Mouse (Mus musculus) c-Kit-negative CD71-positive TER-119-positive erythroid progenitor cells, embryonic 14.5 days (primary cell): ENCODE measurements around the gene Lman1l.

Source experiments
- DNase-seq: peaks from one replicate; pipeline ENCODE4 v3.0.0-alpha.2; 2013; ENCODE audit warnings: low read depth, low spot score

The Lman1l gene

DNA sequence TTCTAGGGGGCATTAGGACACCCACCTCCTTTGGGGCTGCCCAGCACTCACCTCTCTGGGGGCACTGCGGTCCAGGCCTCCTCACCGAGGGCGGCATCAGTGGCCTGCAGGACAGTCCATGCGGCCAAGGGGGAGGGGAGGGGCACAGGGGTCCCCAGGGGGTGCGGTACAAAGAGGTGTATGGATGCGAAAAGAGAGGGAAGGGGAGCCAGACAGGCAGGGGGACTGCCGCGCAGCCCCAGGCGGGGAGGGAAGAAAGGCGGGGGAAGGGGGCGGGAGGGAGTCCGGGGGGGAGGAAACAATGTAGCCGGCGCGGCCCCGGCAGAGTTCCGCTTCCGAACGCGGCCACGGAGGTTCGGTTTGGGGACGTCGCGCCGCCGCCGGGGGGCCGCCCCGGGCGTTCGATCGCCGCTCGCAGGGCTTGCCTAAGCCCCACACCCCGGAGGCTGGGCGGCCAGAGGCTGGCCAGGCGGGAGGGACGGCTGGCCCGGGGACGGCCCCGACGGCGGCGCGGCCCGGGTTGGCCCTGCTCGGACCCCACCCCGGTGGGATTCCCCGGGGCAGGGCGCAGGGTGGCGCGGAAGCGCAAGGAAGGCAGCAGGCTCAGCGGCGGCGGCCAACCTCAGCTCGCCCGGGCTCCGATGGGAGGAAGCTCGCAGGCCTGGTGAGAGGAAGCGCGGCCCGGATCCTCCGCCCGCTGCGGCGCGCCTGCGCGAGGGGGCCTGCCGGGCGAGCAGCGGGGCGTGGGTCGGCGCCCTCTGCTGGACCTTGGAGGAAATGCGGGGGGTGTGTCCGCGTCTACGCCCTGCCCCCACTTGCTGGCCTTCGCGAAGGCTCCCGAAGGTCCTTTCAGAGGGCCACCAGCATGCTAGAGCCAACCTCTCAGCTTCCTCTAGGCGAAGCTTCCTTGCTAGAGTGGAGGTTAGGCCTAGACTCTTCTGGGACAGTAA is 24.6 kb upstream of the Lman1l start:
- DNase-seq = peak; percentile 86

DNA sequence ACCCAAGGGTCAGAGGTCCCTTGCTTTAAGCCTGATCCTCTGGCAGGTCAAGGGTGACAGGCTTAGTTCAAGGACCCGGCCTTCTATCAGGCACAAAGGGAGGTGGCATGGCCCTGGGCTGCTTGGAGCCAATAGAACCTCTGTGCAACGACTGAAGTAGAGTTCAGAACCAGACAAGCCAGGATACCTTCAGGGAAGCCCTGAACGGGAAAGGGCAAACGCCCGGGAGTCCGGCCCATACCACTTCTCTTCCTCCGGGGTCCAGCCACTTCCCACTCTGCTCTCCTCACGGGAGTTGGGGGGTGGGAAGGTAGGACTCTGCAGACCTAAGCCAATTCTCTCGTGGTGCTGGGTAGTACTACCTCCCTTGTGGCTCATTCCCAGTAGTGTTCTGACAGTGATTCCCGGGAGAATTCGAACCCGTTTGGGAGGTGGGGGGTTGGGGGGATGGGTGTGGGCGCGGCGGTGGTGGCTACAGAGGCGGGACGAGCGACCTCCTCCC is 23.9 kb upstream of the Lman1l start:
- DNase-seq = no peak

DNA sequence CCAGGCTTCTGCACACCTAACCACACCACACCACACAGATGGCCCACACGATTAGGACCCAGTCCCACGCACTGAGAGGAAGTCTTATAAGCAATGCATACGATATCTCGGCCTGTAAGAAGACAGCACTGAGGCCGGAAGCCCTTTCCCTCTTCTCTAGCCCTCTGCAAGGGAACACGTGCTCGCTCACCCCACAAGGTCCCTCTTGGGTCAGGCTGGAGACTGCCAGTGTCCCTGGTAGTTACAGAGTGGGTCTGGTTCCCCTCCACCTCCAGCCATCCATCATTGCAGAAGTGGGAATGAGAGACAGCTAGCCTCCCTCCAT is 23.2 kb upstream of the Lman1l start:
- DNase-seq = no peak

DNA sequence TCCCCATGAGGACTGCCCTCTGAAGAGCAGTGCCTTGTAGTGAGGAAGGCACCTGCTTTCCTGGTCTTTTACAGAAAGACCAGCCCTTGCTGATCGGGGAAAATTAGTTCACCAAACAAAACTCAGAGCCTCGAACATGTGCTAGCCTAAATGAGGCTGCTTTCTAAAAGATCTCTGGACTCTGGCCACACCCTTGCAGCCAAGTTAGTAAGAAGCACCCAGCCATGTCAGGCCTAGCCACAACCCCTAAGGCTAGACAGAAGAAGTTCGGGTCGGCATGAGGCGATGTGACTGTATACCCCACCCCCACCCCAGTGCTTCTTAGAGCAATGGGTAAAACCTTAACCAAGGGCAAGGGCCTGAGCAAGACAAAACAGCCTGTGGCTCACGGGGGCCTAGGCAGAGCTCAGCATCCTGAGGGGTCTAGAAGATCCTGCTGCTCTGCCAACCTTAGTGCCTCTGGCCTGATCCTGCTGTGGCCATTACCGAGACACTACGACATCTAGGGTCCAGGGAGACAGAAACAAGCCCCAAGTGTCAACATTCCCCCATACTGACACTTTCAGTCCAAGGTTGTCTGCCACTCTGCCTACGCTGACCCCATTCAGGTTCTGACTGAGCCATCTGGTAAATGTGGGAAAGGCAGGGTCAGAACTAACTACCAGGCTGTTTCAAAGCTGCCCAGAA is 22.7 kb upstream of the Lman1l start:
- DNase-seq = no peak

DNA sequence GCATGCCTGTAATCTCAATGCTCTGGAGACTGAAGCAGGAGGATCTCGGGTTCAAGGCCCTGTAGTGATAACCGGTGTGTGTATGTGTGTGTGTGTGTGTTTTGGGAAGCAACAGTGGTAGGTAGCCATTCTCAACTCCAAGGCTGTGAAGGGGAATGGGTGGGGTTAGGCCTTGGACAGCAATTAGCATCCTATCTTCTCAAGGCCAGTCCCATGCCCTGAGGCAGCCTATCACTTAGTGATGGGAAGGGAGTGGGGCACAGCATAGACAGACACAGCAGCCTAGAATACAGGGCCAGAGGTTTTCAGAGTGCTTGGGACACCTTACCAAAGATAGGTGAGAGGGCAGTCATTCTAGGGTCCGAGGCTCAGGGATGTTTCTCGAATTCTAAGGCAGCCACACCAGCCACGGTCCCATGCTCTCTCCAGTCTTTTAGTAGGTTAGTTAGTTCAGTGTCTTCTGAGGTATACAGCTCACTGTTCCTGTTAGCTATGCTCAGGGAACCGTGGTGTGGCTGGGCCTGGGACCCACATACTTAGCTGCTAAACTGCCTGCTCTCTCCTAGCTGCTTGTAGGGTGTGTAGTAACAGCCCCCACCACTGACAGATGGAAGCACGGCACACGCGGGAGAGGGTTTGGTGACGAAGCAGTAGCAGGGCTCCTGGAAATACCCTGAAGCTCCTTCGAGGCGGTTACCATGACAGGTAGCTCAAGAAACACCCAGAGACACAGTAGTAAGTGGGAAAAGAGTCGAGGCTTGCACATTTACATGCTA is 21.4 kb upstream of the Lman1l start:
- DNase-seq = no peak

DNA sequence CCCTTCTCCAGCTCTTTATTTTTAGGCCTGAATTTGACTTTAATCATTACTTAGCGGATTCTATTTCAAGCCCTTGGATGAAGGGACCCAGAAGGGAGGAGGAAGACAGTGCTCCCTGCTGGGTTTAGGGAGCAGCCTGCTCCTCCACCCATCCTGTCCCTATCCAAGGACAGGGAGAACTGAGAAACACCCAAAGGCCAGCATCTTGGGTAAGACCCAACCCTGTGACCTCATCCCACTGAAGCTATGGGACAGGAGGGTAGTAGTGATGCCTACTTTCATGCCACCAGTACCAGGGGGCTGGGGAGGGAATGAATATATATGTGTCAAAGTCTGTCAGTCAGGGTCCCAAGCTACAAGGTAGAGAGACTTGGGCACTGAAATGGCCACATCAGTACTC is 20.4 kb upstream of the Lman1l start:
- DNase-seq = no peak

DNA sequence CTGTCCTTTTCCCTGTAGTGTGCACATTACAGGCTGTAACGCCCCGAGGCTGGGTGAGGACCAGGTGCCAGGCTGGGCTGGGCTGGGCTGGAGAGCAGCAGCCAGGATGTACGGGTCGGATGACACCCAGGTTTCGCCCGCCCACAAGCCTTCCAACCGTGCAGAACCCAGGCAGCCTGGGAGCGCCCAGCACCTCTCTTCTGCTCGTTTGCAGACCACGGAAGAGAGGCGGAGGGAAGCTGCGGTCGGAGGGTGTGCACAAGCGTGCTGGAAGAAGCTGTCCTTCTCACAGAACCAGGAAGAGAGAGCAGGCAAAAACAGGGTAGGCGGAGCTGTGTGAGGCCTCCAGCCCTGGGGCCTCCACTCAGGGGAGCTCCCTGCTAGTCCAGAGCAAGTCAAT is 19.8 kb upstream of the Lman1l start:
- no peak for DNase-seq

DNA sequence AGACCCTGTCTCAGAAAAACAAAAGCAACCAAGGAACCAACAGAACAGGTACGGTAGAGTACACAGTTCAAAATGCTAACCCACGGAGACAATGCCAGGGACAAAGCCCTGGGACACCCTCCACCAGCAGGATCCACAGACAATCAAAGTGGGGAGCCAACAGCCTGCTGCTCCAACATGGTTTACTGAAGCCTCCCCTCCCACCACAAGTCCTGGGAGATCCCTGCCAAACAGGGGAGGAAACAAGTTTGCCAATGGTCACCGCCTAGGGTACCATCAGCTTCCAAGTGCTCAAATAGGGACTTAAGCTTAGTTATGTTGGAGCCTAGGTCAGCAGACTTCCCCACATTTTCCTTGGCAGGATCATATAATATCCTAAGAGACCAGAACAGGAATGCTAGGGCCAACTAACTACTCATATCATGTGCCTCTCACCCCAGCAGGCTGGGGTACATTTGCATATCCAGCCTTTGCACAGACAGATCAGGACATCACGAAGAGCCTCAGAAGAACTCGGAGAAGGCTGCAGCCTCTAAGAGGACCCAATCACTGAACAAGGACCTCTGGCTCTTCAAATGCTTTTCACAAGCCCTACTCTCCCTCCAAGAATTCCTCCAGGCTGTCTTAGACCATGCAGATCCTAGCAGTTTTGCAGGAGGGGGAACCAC is 19.2 kb upstream of the Lman1l start:
- no peak for DNase-seq

DNA sequence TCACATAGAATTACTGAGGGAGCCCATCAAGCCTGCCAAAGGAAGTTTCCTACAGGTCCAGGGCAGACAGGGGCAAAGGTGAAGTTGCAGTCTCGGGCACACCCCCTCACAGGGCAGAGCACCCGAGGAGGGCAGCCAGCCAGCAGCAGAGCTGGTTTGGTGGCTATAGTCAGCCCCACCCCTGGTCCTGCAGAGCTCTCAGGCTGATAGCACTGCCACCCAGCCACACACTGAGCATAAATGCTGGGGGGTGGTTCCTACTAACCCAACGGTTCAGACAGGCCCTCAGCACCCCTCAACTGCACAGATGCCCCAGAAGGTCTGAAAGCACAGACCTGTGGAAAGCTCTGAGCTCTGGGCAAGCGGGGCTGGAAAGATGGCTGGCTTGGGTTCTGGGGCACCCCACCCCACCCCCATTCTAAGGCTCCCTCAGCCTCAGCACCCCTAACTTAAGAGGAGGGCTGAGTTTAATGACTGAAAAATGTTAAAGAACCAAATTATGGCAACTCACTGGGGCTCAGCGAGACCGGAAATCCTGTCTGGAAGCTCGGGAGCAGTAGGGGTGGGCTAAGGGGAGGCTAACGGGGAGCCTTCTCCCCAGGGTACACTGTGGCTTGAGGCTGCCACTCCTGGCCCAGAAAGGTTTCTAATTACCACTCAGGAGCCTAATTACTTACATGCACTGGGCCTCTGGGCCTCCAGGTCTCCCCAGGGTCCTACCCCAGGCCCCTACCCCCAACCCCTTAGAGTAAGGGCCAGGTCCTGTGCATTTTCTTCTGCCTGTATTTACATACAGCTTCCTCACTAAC is 18.3 kb upstream of the Lman1l start:
- DNase-seq = no peak

DNA sequence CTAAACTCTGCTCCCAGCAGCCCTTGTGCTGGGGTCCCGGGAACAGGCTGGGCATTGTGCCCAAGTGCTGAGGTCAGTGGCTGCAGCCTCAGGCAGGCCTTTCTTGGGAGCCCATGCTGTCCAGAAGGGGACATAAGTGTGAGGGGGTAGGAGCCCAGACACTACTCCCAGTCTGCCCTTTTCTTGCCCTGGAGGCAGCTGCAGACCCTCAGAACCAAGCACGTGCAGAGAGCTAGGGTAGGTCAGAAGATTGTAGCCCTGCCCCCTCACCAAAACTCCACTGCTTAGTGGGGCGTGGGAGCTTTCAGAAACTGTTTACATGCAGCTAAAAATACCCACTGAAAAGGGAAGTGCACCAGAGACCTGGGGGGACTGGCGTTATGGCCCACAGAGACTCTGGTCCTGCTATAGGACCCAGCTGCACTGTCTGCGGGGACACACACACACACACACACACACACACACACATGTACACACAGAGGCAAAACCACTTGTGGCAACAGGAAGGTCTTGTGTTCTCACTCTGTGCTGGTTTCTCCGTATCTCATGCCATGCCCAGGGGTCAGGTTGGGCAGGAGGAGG is 17.3 kb upstream of the Lman1l start:
- DNase-seq = no peak

DNA sequence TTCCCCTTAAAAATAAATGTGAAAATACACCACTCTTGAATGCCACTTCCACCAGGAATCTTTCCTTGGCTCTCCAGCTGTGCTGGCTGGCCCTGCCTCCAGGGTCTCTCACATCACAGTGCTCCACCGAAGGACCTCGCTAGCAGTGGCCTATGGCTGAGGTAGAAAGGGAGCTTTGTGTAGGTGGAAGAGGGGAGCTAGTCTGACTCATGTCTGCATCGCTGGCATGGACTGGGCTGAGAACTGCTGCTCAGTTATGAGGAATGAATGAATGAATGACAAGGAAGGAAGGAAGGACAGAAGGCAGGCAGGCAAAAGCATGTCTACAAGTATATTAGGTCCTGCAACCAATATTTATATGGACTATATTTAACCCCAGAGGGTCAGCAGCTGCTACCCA is 16.7 kb upstream of the Lman1l start:
- DNase-seq = no peak

DNA sequence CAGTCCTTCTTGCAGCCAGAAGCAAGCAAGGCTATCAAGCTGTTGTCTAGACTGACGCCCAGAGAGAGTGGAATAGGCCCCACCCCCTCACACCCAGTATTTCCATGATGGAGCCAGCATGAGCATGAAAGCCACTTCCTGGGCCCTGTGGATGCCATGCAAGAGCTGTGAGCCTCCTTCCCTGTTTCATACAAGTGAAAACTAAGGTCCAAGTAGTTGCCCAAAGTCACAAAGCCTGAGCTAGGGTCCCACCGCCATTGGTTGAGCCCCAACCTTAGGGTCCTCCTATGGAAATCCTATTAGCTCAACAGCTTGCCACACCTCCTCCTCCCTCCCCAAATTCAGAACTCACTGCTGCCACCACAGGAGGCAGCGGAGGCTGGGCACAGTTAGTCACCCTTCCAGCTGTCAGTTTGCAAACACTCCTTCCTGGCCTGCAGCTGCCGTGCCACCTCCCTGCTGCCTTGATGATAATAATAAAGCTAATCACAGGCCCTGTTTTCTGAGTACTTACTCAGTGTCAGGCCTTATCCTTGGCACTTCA is 13.0 kb upstream of the Lman1l start:
- DNase-seq = no peak

DNA sequence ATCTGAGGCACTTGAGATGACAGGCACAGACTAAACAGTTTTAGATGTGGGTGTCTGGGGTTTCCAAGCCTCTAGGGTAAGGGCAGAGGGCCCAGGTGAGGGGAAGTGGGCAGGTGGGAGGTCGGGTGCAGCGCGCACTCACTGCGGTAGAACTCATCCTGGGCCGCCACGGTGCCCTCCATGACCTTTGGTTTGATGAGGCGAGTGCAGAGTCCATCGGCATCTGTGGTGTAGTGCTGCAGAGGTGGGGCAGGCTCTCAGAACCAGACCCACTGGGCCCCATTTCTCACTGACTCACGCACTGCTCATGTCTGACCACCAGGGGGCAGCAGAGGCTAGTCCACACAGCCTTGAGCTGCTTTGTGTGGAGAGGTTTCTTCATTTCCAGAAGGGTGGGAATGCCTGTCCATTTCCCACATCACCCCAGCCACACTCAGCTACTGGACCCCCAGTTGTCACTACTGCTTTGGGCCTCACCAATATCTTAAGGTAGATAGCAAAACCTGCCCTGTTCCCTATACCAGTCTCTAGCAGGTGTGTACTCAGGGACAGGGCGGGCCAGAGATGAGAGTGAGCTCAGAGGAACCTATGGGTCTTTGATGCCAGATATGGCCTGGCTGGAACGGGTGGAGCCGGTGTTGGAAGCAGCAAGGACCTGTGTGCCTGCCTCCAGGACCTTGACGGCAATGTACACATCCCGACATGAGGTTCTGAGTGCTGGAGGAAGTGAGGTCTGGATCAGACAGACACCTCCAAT is 8.7 kb upstream of the Lman1l start:
- peak; percentile 66 for DNase-seq

DNA sequence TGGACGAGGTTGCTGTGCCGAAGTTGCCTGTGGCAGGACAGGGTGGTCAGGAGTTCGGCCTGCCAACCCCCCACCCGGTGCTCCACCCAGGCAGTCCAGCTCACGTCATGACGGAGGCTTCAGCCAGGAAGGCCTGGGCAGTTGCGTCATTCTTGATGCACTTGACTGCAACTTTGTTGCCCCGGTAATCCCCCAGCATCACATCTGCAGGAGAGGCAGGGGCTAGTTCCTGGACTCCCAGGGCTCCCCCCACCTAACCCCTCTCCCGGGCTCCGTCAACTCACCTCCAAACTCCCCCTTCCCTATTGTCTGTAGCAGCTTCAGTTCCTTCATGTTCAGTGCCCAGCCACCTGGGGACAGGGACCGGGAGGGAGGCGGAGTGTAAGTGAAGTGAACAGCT is 8.1 kb upstream of the Lman1l start:
- DNase-seq = no peak

DNA sequence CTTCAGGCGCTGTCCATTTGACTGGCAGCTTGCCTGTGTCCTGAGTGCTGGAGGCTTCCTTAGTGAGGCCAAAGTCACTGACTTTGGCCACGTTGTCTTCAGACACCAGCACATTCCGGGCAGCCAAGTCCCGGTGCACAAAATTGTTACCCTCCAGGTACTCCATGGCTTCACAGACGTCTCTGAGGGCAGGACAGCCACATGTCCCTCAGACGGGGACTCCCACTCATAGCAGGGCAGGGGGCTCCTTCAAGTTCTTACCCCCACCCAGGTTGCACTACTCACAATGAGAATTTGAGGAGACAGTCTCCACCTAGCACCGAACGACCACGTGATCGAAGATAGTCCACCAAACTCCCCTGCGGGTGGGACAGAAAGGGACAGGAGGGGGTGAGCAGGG is 7.3 kb upstream of the Lman1l start:
- DNase-seq = no peak

DNA sequence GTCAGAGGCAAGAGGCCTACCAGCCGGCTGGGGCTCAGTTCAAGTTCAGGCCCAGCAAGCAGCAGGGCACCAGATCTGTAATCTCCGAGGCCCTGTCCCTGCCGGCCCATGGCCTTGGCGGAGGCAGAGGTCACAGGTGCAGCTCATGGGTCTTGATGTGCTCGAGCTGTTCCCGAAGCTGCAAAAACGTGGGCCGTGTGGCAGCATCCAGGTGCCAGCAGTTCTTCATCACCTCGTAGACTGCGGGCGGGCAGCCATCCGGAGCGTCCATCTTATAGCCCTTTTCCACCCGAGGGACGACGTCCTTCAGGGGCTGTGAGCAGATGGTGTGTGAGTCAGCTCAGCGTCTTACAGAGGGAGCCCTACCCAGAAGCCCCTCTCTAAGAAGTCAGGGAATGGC is 6.6 kb upstream of the Lman1l start:
- DNase-seq = no peak

DNA sequence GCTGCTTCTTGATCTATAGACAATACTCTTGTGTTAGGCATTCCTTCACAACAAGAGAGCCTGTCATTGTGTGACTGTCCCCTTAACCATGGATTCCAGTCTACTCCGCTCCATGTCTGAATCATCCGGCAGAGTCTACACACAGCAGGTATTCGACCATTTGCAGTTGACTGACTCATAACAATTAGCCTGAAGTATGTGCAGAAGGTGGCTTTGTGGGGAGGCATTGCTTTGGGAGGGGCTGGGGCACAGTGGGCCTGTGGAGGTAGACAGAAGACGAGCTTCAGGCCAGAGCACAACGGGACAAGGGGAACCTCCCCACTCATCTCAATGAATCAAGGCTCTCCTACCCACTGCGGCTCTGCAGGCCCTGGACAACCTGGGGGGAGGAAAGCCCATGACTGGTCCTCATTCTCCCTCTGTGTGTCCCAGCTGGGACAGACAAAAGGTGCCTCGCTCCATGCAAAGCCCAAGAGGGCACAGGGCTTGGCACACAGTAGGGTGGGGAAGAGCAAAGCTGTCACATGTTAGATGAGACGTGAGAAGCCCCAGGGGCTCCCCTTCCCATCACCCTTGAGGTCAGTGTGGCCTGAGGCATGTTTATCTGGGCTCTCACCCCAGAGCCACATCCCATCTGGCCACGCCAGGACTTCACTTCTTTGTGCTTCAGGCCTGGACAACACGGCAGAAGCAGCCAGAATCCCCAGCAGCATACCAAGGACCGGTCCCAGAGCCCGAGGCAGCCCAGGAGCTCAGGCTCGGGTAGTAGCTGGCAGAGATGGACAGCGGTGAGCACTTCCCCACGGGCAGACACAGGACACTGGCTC is 5.3 kb upstream of the Lman1l start:
- no peak for DNase-seq

DNA sequence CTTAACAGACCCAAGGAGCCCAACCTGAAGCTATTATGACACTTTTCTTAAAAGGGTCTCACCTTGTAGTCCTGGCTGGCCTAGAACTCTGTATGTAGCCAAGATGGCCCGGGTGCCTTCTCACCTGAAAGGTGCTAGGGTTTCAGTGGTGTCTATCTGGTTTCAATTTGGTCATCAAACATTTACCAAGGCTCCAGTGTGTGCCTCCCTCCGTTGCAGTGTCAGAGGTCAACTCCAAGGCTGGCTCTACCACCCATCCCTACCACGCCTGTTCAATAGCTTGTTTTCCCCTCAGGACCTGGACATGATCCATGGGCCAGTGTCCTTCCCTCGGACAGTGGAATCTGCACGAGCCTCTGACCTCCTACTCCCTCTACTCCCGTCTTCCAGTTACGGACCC is 3.7 kb upstream of the Lman1l start:
- no peak for DNase-seq

DNA sequence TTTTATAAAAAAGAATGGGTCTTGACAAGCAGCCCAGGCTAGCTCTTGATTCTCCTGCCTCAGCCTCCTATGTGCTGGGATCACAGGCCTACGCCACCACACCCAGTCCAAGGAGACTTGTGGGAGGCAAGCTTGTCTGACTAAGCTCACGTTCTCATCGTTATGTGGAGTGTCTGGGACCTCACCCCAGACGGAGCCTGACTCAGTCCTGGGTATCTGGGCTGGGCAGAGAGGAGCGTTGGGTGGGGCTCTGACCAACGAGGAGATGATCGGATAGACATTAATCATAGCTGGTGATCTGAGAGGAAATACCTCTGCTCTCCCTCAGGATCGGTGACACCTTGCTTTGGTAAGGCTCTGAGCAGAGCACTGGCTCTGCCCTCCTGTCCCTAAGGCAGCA is 1.7 kb downstream of the Lman1l start:
- DNase-seq = no peak
